Comparison of ENCODE assay signal across 12 mouse cellular contexts in the genomic region with DNA sequence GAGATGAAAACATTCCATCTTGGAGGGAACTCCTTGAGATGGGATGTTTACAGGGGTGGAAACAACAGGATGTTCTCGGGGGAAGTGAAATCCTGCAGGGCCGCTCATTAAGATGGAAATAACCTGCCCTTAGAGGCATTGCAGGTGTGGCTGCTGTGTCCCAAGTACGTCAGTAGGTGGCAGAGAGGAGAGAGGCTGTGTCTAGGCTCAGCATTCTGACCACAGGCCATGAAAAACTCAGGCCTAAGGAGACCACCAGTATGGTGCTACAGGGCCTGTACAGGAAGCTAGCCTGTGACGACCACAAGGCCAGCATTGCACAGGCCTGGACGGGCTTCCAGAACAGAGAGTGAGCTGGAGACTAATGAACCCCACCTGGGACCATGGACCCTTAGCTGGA. TPM values are rescaled to one million over a fixed set of nuclear protein-coding genes. Genes with fewer than 3 reads are reported as not detected.
A peak's percentile ranks its signal among the peaks of the same experiment; 100 is the strongest.
DNase-seq lines count a peak whose midpoint lies in the region; ATAC-seq lines count a peak whose summit lies in the region.
"Had no signal": no experiment of that assay in that cellular context is flagged by ENCODE, and none has a peak within 500 bp of the region (broad histone marks: within the 10 kb centered on the region; RNA-seq: fewer than 3 reads in every experiment).

No protein-coding gene starts in this region.

- DNase-seq in kidney, postnatal 10 days = peak; percentile 18
- no peak for DNase-seq in kidney, postnatal 4 days
- DNase-seq in thymus, postnatal 14 days = peak; percentile 28
- no peak for DNase-seq in thymus, adult 18-20 months
- DNase-seq in cerebellum, postnatal 14 days = no peak
- no peak for DNase-seq in ovary, postnatal 10 days (ENCODE audit: low spot score)
- DNase-seq: cerebellum, adult 11 months; gastrocnemius, postnatal 36 days; heart, postnatal 4 days; kidney, postnatal 14 days; right cerebral cortex, postnatal 4 days had no signal

- ATAC-seq in granulocyte monocyte progenitor cell, adult 5-6 weeks (replicated peaks; ENCODE audit: poor library complexity, severe bottlenecking) = peak; percentile 52

RNA-seq across cellular contexts. Expression of a gene that starts 6.6 kb away (rescaled TPM):
- total RNA-seq in granulocyte monocyte progenitor cell, adult 5-6 weeks (2014; fragmentation: Nextera tagmentation) = 12.3 and 29.8 TPM in 2 replicates
- total RNA-seq in granulocyte monocyte progenitor cell, adult 5-6 weeks (2017) = 11.9 and 15.1 TPM in 2 replicates

RNA-seq across cellular contexts. Expression of a gene that starts 28.8 kb away (rescaled TPM):
- not detected in 2 replicates for total RNA-seq in granulocyte monocyte progenitor cell, adult 5-6 weeks (2014; fragmentation: Nextera tagmentation)
- not detected in 2 replicates for total RNA-seq in granulocyte monocyte progenitor cell, adult 5-6 weeks (2017)
- total RNA-seq: gastrocnemius, postnatal 36 days; heart, postnatal 4 days had no signal

RNA-seq across cellular contexts. Expression of a gene that starts 54.9 kb away (rescaled TPM):
- not detected in 2 replicates for total RNA-seq in granulocyte monocyte progenitor cell, adult 5-6 weeks (2014; fragmentation: Nextera tagmentation)
- total RNA-seq in granulocyte monocyte progenitor cell, adult 5-6 weeks (2017) = not detected in 2 replicates
- total RNA-seq: gastrocnemius, postnatal 36 days had no signal

Comparison
In these comparisons a context has a peak if more than half of its experiments do, and no peak if none do; other contexts are left out.
1. DNase-seq: peak in kidney, postnatal 10 days (single experiment) and thymus, postnatal 14 days (single experiment); none in kidney, postnatal 4 days (0 of 2), thymus, adult 18-20 months (0 of 2), cerebellum, postnatal 14 days (0 of 2) and ovary, postnatal 10 days (single experiment).